In genomic region chr11:114080606-114081005, GRCm38 (mm10) we compare ENCODE assay signal across 14 mouse cellular contexts. TPM values are rescaled to one million over a fixed set of nuclear protein-coding genes. Genes with fewer than 3 reads are reported as not detected.
A peak's percentile ranks its signal among the peaks of the same experiment; 100 is the strongest.
DNase-seq lines count a peak whose midpoint lies in the region; ATAC-seq lines count a peak whose summit lies in the region.
"Had no signal": no experiment of that assay in that cellular context is flagged by ENCODE, and none has a peak within 500 bp of the region (broad histone marks: within the 10 kb centered on the region; RNA-seq: fewer than 3 reads in every experiment).

No protein-coding gene starts in this region.

- peaks cover 9% of the 10 kb centered on the region; the same call in 1 of the 2 replicates for H3K9me3 ChIP-seq in embryonic facial prominence, embryonic 13.5 days
- H3K9me3 ChIP-seq in embryonic facial prominence, embryonic 10.5 days: peaks cover 9% of the 10 kb centered on the region
- H3K9me3 ChIP-seq in kidney, embryonic 14.5 days (ENCODE audit: control insufficient read depth, low read length): peaks cover 3% of the 10 kb centered on the region

- no peak for ATAC-seq in embryonic facial prominence, embryonic 13.5 days (ENCODE audit: insufficient number of reproducible peaks, insufficient read depth, low FRiP score, low TSS enrichment, low read depth)
- ATAC-seq in kidney, embryonic 14.5 days (ENCODE audit: low FRiP score, low TSS enrichment): no peak
- ATAC-seq: intestine, postnatal 0 days; liver, postnatal 0 days had no signal

- DNase-seq in embryonic facial prominence, embryonic 10.5 days (ENCODE audit: low spot score): no peak
- peak; percentile 43 to 45 for DNase-seq in kidney, postnatal 4 days
- DNase-seq in right cerebral cortex, postnatal 4 days: peak; percentile 58
- no peak for DNase-seq in right cerebral cortex, postnatal 25 days
- DNase-seq in layer of hippocampus, postnatal 25 days (ENCODE audit: extremely low spot score in 1 of 2, low spot score in 1 of 2): no peak
- no peak for DNase-seq in frontal cortex, postnatal 25 days (ENCODE audit: low spot score in 2 of 2)
- DNase-seq: adrenal gland, postnatal 36 days; heart, adult 2 months; heart, postnatal 14 days; liver, postnatal 0 days had no signal

- H3K4me2 ChIP-seq in embryonic facial prominence, embryonic 13.5 days: no peak overlapping the region
- no peak overlapping the region for H3K4me2 ChIP-seq in kidney, embryonic 14.5 days (replicated peaks; ENCODE audit: low read depth, low read length)

- H3K27ac ChIP-seq in embryonic facial prominence, embryonic 13.5 days: peak overlapping the region; percentile 56; the same call in 1 of the 2 replicates
- H3K27ac ChIP-seq in embryonic facial prominence, embryonic 10.5 days (replicated peaks): no peak overlapping the region
- H3K27ac ChIP-seq in kidney, embryonic 14.5 days (ENCODE audit: low read depth, low read length): no peak overlapping the region
- H3K27ac ChIP-seq: heart, adult 2 months had no signal

- no peak overlapping the region for H3K4me3 ChIP-seq in embryonic facial prominence, embryonic 13.5 days
- H3K4me3 ChIP-seq in embryonic facial prominence, embryonic 10.5 days: no peak overlapping the region
- no peak overlapping the region for H3K4me3 ChIP-seq in kidney, embryonic 14.5 days (ENCODE audit: low read length)
- H3K4me3 ChIP-seq: heart, adult 2 months had no signal

- H3K4me1 ChIP-seq in embryonic facial prominence, embryonic 13.5 days: peaks cover 10% of the 10 kb centered on the region; the same call in 1 of the 2 replicates
- no peaks in the 10 kb centered on the region for H3K4me1 ChIP-seq in embryonic facial prominence, embryonic 10.5 days
- no peaks in the 10 kb centered on the region for H3K4me1 ChIP-seq in kidney, embryonic 14.5 days (ENCODE audit: control insufficient read depth, insufficient read depth, low read length)

- WGBS in embryonic facial prominence, embryonic 13.5 days: 51% methylated on average over 9 of the region's 9 CpGs
- WGBS in embryonic facial prominence, embryonic 10.5 days: 86% methylated on average over 9 of the region's 9 CpGs
- 66% methylated on average over 9 of the region's 9 CpGs for WGBS in kidney, embryonic 14.5 days

- no peak overlapping the region for H3K9ac ChIP-seq in embryonic facial prominence, embryonic 13.5 days
- H3K9ac ChIP-seq in kidney, embryonic 14.5 days (ENCODE audit: low read depth, low read length): no peak overlapping the region
- H3K9ac ChIP-seq: liver, postnatal 0 days had no signal

- H3K36me3 ChIP-seq in embryonic facial prominence, embryonic 13.5 days: no peaks in the 10 kb centered on the region
- H3K36me3 ChIP-seq in embryonic facial prominence, embryonic 10.5 days (replicated peaks): no peaks in the 10 kb centered on the region
- H3K36me3 ChIP-seq in kidney, embryonic 14.5 days (ENCODE audit: control insufficient read depth, insufficient read depth, low read length): no peaks in the 10 kb centered on the region

- H3K27me3 ChIP-seq in embryonic facial prominence, embryonic 13.5 days: no peaks in the 10 kb centered on the region
- no peaks in the 10 kb centered on the region for H3K27me3 ChIP-seq in embryonic facial prominence, embryonic 10.5 days (replicated peaks; ENCODE audit: low read depth, poor library complexity, severe bottlenecking)
- no peaks in the 10 kb centered on the region for H3K27me3 ChIP-seq in kidney, embryonic 14.5 days (ENCODE audit: control insufficient read depth, insufficient read depth, low read length)

RNA-seq across cellular contexts. Expression of gene Sdk2, which starts 13.8 kb away (rescaled TPM):
- 3.8 and 4.8 TPM in 2 replicates for polyA plus RNA-seq in embryonic facial prominence, embryonic 13.5 days (2015; fragmentation: Nextera tagmentation; extraction: Ambion mirVana)
- polyA plus RNA-seq in embryonic facial prominence, embryonic 10.5 days (2016; fragmentation: Nextera tagmentation; extraction: Ambion mirVana): 1.9 and 3.1 TPM in 2 replicates
- 3.7 and 4.2 TPM in 2 replicates for polyA plus RNA-seq in kidney, embryonic 14.5 days (2014; fragmentation: Nextera tagmentation; extraction: Ambion mirVana)
- total RNA-seq in layer of hippocampus, postnatal 25 days (2021): 10 to 100 TPM; 22.9 to 27.2 TPM
- total RNA-seq: common myeloid progenitor, adult 5-6 weeks had no signal

Comparison
In these comparisons a context has a peak if more than half of its experiments do, and no peak if none do; other contexts are left out.
1. DNase-seq: peak in kidney, postnatal 4 days (2 of 2) and right cerebral cortex, postnatal 4 days (single experiment); none in embryonic facial prominence, embryonic 10.5 days (single experiment), right cerebral cortex, postnatal 25 days (single experiment), layer of hippocampus, postnatal 25 days (0 of 2) and frontal cortex, postnatal 25 days (0 of 2).